Mouse (Mus musculus): ENCODE measurements around the gene Kif2c. TPM values are rescaled to one million over a fixed set of nuclear protein-coding genes. Genes with fewer than 3 reads are reported as not detected.
A peak's percentile ranks its signal among the peaks of the same experiment; 100 is the strongest.

Kif2c gene
- polyA plus RNA-seq, 1 experiment = 2.5 TPM

GRCm38 (mm10) chr4:117148815-117149214 is 33.6 kb downstream of the Kif2c start:
- Histone ChIP-seq H3K4me1 (ENCODE audit: control insufficient read depth, insufficient read depth, insufficient read length) (no peaks in the 10 kb centered on the region), H3K4me3 (ENCODE audit: extremely low read depth, insufficient read depth, insufficient read length) (no peak overlapping the region), H3K36me3 (ENCODE audit: control insufficient read depth, insufficient read depth, low read length) (peaks cover 29% of the 10 kb centered on the region), H3K27me3 (ENCODE audit: control insufficient read depth, insufficient read depth, low read length) (no peaks in the 10 kb centered on the region), H3K27ac (ENCODE audit: insufficient read depth, low read length) (no peak overlapping the region)
- WGBS = 92% methylated on average over 24 of the region's 24 CpGs
- DNase-seq (ENCODE audit: low read depth in 1 of 2, low spot score in 2 of 2) = no peak
- TF ChIP-seq POLR2A (IDR thresholded peaks at IDR 0.05; ENCODE audit: low read depth, low read length) (no peak), CTCF (IDR thresholded peaks at IDR 0.05; ENCODE audit: extremely low read depth, insufficient read depth, insufficient read length, insufficient replicate concordance) (no peak)

- WGBS = 84% methylated on average over 18 of the region's 18 CpGs
- Histone ChIP-seq H3K36me3 (ENCODE audit: control insufficient read depth, insufficient read depth, low read length) (peaks cover 24% of the 10 kb centered on the region), H3K4me3 (ENCODE audit: extremely low read depth, insufficient read depth, insufficient read length) (no peak overlapping the region), H3K4me1 (ENCODE audit: control insufficient read depth, insufficient read depth, insufficient read length) (no peaks in the 10 kb centered on the region), H3K27me3 (ENCODE audit: control insufficient read depth, insufficient read depth, low read length) (no peaks in the 10 kb centered on the region), H3K27ac (ENCODE audit: insufficient read depth, low read length) (no peak overlapping the region)
- TF ChIP-seq POLR2A (IDR thresholded peaks at IDR 0.05; ENCODE audit: low read depth, low read length) (no peak), CTCF (IDR thresholded peaks at IDR 0.05; ENCODE audit: extremely low read depth, insufficient read depth, insufficient read length, insufficient replicate concordance) (no peak)
- DNase-seq (ENCODE audit: low read depth in 1 of 2, low spot score in 2 of 2) = no peak
Measured at GRCm38 (mm10) chr4:117148047-117148713, 34.3 kb downstream of the Kif2c start.

DNA sequence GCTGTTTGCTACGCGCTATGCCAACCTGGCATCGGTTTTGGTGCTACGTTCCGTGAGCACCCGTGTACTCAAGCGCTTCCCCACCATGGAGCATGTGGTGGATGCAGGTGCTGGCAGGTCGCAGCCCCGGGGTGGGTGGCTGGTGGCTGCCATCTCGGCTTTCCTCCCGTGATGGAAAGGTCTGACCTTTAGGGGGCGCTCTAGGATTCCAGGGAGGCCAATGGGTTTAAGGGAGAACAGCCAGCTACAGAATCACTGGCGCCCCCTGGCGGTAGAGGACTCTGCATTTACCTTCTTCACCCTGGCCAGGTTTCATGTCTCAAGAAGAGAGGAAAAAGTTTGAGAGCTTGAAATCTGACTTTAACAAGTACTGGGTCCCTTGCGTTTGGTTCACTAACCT is 36.3 kb downstream of the Kif2c start:
- H3K27ac ChIP-seq (ENCODE audit: insufficient read depth, low read length) = no peak overlapping the region
- TF ChIP-seq CTCF (IDR thresholded peaks at IDR 0.05; ENCODE audit: extremely low read depth, insufficient read depth, insufficient read length, insufficient replicate concordance) = peak; percentile 88; the same call in 1 of the 2 replicates
- no peak for TF ChIP-seq POLR2A (IDR thresholded peaks at IDR 0.05; ENCODE audit: low read depth, low read length)
- H3K4me1 ChIP-seq (ENCODE audit: control insufficient read depth, insufficient read depth, insufficient read length) = no peaks in the 10 kb centered on the region
- no peaks in the 10 kb centered on the region for H3K27me3 ChIP-seq (ENCODE audit: control insufficient read depth, insufficient read depth, low read length)
- H3K36me3 ChIP-seq (ENCODE audit: control insufficient read depth, insufficient read depth, low read length) = peaks cover 9% of the 10 kb centered on the region; the same call in 1 of the 2 replicates
- peak; percentile 79 to 84 for DNase-seq (ENCODE audit: low read depth in 1 of 2, low spot score in 2 of 2)
- 50% methylated on average over 15 of the region's 15 CpGs for WGBS
- H3K4me3 ChIP-seq (ENCODE audit: extremely low read depth, insufficient read depth, insufficient read length) = no peak overlapping the region

DNA sequence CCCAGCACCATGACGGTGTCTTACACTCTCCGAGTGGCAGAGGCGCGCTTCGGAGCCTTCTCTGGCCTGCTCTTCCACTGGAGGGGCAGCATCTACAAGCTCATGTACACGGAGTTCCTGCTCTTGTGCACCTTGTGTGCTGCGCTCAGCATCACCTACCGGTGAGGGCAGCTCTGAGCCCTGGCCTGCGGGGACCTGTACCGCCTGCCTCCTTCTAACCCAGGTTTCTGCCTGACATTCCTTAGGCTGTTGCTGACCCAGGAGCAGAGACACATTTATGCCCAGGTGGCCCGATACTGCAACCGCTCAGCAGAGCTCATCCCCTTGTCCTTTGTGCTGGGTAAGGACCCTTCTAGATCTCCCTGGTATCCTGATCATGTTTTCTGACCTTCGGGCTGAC is 37.2 kb downstream of the Kif2c start:
- DNase-seq (ENCODE audit: low read depth in 1 of 2, low spot score in 2 of 2) = no peak
- 91% methylated on average over 13 of the region's 13 CpGs for WGBS
- H3K27ac ChIP-seq (ENCODE audit: insufficient read depth, low read length) = no peak overlapping the region
- H3K4me3 ChIP-seq (ENCODE audit: extremely low read depth, insufficient read depth, insufficient read length) = no peak overlapping the region
- H3K36me3 ChIP-seq (ENCODE audit: control insufficient read depth, insufficient read depth, low read length) = peaks cover 4% of the 10 kb centered on the region; the same call in 1 of the 2 replicates
- TF ChIP-seq CTCF (IDR thresholded peaks at IDR 0.05; ENCODE audit: extremely low read depth, insufficient read depth, insufficient read length, insufficient replicate concordance) = no peak
- TF ChIP-seq POLR2A (IDR thresholded peaks at IDR 0.05; ENCODE audit: low read depth, low read length) = no peak
- no peaks in the 10 kb centered on the region for H3K27me3 ChIP-seq (ENCODE audit: control insufficient read depth, insufficient read depth, low read length)
- no peaks in the 10 kb centered on the region for H3K4me1 ChIP-seq (ENCODE audit: control insufficient read depth, insufficient read depth, insufficient read length)

DNA sequence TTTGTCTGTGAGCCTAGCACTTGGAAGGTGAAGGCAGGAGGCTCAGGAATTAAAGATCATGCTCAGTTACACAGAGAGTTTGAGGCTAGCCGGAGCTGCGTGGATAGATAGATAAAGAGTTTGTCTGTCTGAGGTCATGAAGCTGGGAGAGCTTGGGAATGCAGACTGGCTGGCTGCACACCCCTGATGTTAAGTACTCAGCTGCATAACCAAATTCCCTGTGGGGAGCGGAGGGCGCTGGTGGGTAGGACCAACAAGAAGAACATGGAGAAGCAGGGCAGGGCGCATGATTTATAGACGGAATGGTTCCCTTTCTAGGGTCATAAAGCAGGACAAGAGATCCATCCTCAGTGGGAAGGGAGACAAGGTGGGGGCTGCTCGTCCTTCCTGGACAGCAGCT is 39.4 kb downstream of the Kif2c start:
- DNase-seq (ENCODE audit: low read depth in 1 of 2, low spot score in 2 of 2) = no peak
- no peak overlapping the region for H3K27ac ChIP-seq (ENCODE audit: insufficient read depth, low read length)
- WGBS = 81% methylated on average over 7 of the region's 7 CpGs
- H3K27me3 ChIP-seq (ENCODE audit: control insufficient read depth, insufficient read depth, low read length) = no peaks in the 10 kb centered on the region
- no peaks in the 10 kb centered on the region for H3K36me3 ChIP-seq (ENCODE audit: control insufficient read depth, insufficient read depth, low read length)
- TF ChIP-seq CTCF (IDR thresholded peaks at IDR 0.05; ENCODE audit: extremely low read depth, insufficient read depth, insufficient read length, insufficient replicate concordance) = no peak
- no peaks in the 10 kb centered on the region for H3K4me1 ChIP-seq (ENCODE audit: control insufficient read depth, insufficient read depth, insufficient read length)
- H3K4me3 ChIP-seq (ENCODE audit: extremely low read depth, insufficient read depth, insufficient read length) = no peak overlapping the region

GRCm38 (mm10) chr4:117140613-117141012 is 41.8 kb downstream of the Kif2c start:
- Histone ChIP-seq H3K27ac (ENCODE audit: insufficient read depth, low read length) (no peak overlapping the region), H3K27me3 (ENCODE audit: control insufficient read depth, insufficient read depth, low read length) (no peaks in the 10 kb centered on the region), H3K4me3 (ENCODE audit: extremely low read depth, insufficient read depth, insufficient read length) (no peak overlapping the region), H3K36me3 (ENCODE audit: control insufficient read depth, insufficient read depth, low read length) (no peaks in the 10 kb centered on the region), H3K4me1 (ENCODE audit: control insufficient read depth, insufficient read depth, insufficient read length) (no peaks in the 10 kb centered on the region)
- no peak for TF ChIP-seq POLR2A (IDR thresholded peaks at IDR 0.05; ENCODE audit: low read depth, low read length)
- no peak for TF ChIP-seq CTCF (IDR thresholded peaks at IDR 0.05; ENCODE audit: extremely low read depth, insufficient read depth, insufficient read length, insufficient replicate concordance)
- WGBS = 30% methylated on average over 4 of the region's 4 CpGs
- DNase-seq (ENCODE audit: low read depth in 1 of 2, low spot score in 2 of 2) = no peak

GRCm38 (mm10) chr4:117139217-117139612 is 43.2 kb downstream of the Kif2c start:
- H3K36me3 ChIP-seq (ENCODE audit: control insufficient read depth, insufficient read depth, low read length) = no peaks in the 10 kb centered on the region
- no peak overlapping the region for H3K4me3 ChIP-seq (ENCODE audit: extremely low read depth, insufficient read depth, insufficient read length)
- H3K4me1 ChIP-seq (ENCODE audit: control insufficient read depth, insufficient read depth, insufficient read length) = no peaks in the 10 kb centered on the region; the same call in 1 of the 2 replicates
- peak; percentile 57; the same call in 1 of the 2 replicates for TF ChIP-seq CTCF (IDR thresholded peaks at IDR 0.05; ENCODE audit: extremely low read depth, insufficient read depth, insufficient read length, insufficient replicate concordance)
- no peak for TF ChIP-seq POLR2A (IDR thresholded peaks at IDR 0.05; ENCODE audit: low read depth, low read length)
- WGBS = 0% methylated on average over 2 of the region's 2 CpGs
- no peak overlapping the region for H3K27ac ChIP-seq (ENCODE audit: insufficient read depth, low read length)
- peak; percentile 44 to 54 for DNase-seq (ENCODE audit: low read depth in 1 of 2, low spot score in 2 of 2)
- no peaks in the 10 kb centered on the region for H3K27me3 ChIP-seq (ENCODE audit: control insufficient read depth, insufficient read depth, low read length)
